Mouse (Mus musculus): ENCODE measurements around the gene Saa2. TPM values are rescaled to one million over a fixed set of nuclear protein-coding genes. Genes with fewer than 3 reads are reported as not detected.

Gene Saa2
- total RNA-seq (2023), result not detected

GRCm38 (mm10) chr7:46751490-46751889 lies at the start of gene Saa2:
Gene Saa2 (plus strand): TSS chr7:46751790.

GRCm38 (mm10) chr7:46710390-46710844 lies 41.2 kb upstream of the Saa2 start, which contains the start of gene Saal1:
Gene Saal1 (minus strand): TSS chr7:46710680.

GRCm38 (mm10) chr7:46715600-46715999 lies 36.0 kb upstream of the Saa2 start, which contains the start of gene Saa3:
Gene Saa3 (minus strand): TSS chr7:46715700.

GRCm38 (mm10) chr7:46732458-46732857 lies 19.1 kb upstream of the Saa2 start, which contains the start of gene Saa4:
Gene Saa4 (minus strand): TSS chr7:46732603.

GRCm38 (mm10) chr7:46742880-46743279 lies 8.7 kb upstream of the Saa2 start, which contains the start of gene Saa1:
Gene Saa1 (minus strand): TSS chr7:46742980.

GRCm38 (mm10) chr7:46795287-46796205 lies 44.0 kb downstream of the Saa2 start, which contains the start of the genes Hps5 and Gtf2h1:
Gene Hps5 (minus strand): TSS chr7:46796064.
Gene Gtf2h1 (plus strand): TSS chr7:46796103.

Other genes starting within 250 kb of the Saa2 start
- 10 to 100 TPM; 27.2 to 28.7 TPM for gene Sergef, start 112.0 kb upstream of the Saa2 start, total RNA-seq (2023)
- gene Tph1, start 79.3 kb upstream of the Saa2 start, total RNA-seq (2023), result not detected
- 10 to 100 TPM; 13.6 to 17.0 TPM for gene Saal1, start 41.1 kb upstream of the Saa2 start, total RNA-seq (2023)
- under 1 TPM in 1 of 2 experiments, not detected in 1; 0.24 TPM for gene Saa3, start 36.1 kb upstream of the Saa2 start, total RNA-seq (2023)
- not detected for gene Saa4, start 19.2 kb upstream of the Saa2 start, total RNA-seq (2023)
- gene Saa1, start 8.8 kb upstream of the Saa2 start, total RNA-seq (2023), result not detected
- 10 to 100 TPM; 59.6 to 64.3 TPM for gene Hps5, start 44.3 kb downstream of the Saa2 start, total RNA-seq (2023)
- gene Gtf2h1, start 44.3 kb downstream of the Saa2 start, total RNA-seq (2023), result 10 to 100 TPM; 55.1 to 61.9 TPM
- 100 to 1,000 TPM; 159 to 161 TPM for gene Ldha, start 89.7 kb downstream of the Saa2 start, total RNA-seq (2023)
- not detected for gene Ldhc, start 109.4 kb downstream of the Saa2 start, total RNA-seq (2023)
- gene Tsg101, start 168.2 kb downstream of the Saa2 start, total RNA-seq (2023), result 10 to 100 TPM; 58.6 to 68.4 TPM
- 10 to 100 TPM in 1 of 2 experiments, 1 to 10 TPM in 1; 7.3 to 11.6 TPM for gene Uevld, start 206.7 kb downstream of the Saa2 start, total RNA-seq (2023)
- not detected for gene Gm9999, start 231.8 kb downstream of the Saa2 start, total RNA-seq (2023)

Data from B cell, adult 67 days (primary cell).